Mouse (Mus musculus) kidney, embryonic 16.5 days (tissue): Measurements from ENCODE around the gene Dync1i1. TPM values are rescaled to one million over a fixed set of nuclear protein-coding genes. Genes with fewer than 3 reads are reported as not detected.

ENCODE experiments used
- ATAC-seq: fragments of 200-750 bp; cut with Nextera tagmentation; 2 replicates; pipeline ENCODE4 v1.8.0; 2017; ENCODE audit warnings: moderate TSS enrichment; ENCODE audit not compliant: low FRiP score, low TSS enrichment
- H3K27ac ChIP-seq: fragments of 300-500 bp; sonication (generic); 2 replicates; pipeline ENCODE4 v1.5.1; 2014; ENCODE audit warnings: low read length
- H3K27me3 ChIP-seq: fragments of 300-500 bp; sonication (generic); 2 replicates; pipeline ENCODE4 v1.6.1; 2014; ENCODE audit warnings: low read length, control low read depth, mixed read lengths; ENCODE audit not compliant: insufficient read depth
- H3K36me3 ChIP-seq: fragments of 300-500 bp; sonication (generic); 2 replicates; pipeline ENCODE4 v1.6.1; 2014; ENCODE audit warnings: low read length, control low read depth, mixed read lengths; ENCODE audit not compliant: insufficient read depth
- H3K4me1 ChIP-seq: fragments of 300-500 bp; sonication (generic); 2 replicates; pipeline ENCODE4 v1.6.1; 2014; ENCODE audit warnings: low read length, control low read depth, mixed read lengths; ENCODE audit not compliant: insufficient read depth
- H3K4me2 ChIP-seq: fragments of 300-500 bp; sonication (generic); replicated peaks from 2 replicates; pipeline ENCODE4 v1.6.1; 2014; ENCODE audit warnings: low read depth, low read length
- H3K4me3 ChIP-seq: fragments of 300-500 bp; sonication (generic); 2 replicates; pipeline ENCODE4 v1.5.1; 2014; ENCODE audit warnings: mild to moderate bottlenecking, low read length
- H3K9ac ChIP-seq: fragments of 300-500 bp; sonication (generic); replicated peaks from 2 replicates; pipeline ENCODE4 v1.6.1; 2014; ENCODE audit warnings: low read length
- H3K9me3 ChIP-seq: fragments of 300-500 bp; sonication (generic); 2 replicates; pipeline ENCODE4 v1.6.1; 2016; ENCODE audit warnings: low read length, control low read depth
- WGBS: fragments of 180-500 bp; shearing (Covaris S2); extraction: QIAGEN DNeasy Blood & Tissue Kit; methylation state at CpG from one replicate; pipeline ENCODE4 v1.1.7; 2014; 5-methylcytosine and 5-hydroxymethylcytosine counted together
- polyA plus RNA-seq: library from polyadenylated mRNA; unstranded; fragments of >200 nt; fragmentation: Nextera tagmentation; extraction: Ambion mirVana; gene quantifications from 2 replicates; pipeline ENCODE4 v1.2.1, GENCODE M21; 2015

Dync1i1 gene
- polyA plus RNA-seq, 1 experiment from 2014 or later, result 3.8 TPM

DNA sequence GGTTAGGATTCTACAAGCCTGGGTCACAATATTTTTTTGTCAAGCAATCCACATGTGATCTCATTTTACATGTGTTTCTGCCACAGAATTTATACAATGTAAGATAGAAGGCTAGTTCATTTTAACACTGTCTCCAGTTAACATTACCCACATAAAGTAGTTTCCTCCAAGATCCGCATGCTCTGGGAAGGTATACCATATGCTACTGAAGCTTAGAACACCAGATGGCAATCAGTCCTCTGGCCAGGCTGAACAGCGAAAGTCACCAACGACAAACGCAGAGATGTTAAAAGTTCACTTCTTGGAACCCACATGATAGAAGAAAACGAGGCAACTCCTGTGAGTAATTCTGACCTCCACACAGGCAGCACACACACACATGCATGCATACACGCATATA is 265.8 kb downstream of the Dync1i1 start:
- Histone ChIP-seq H3K27ac (no peak overlapping the region), H3K9ac (no peak overlapping the region), H3K27me3 (no peaks in the 10 kb centered on the region), H3K9me3 (no peaks in the 10 kb centered on the region), H3K4me2 (no peak overlapping the region), H3K4me1 (0 out of 2 replicates have a peak, but pooled peaks cover 4% of the 10 kb centered on the region), H3K4me3 (no peak overlapping the region), H3K36me3 (no peaks in the 10 kb centered on the region)
- WGBS, result 71% methylated on average over 6 of the region's 6 CpGs
- ATAC-seq, result no peak

DNA sequence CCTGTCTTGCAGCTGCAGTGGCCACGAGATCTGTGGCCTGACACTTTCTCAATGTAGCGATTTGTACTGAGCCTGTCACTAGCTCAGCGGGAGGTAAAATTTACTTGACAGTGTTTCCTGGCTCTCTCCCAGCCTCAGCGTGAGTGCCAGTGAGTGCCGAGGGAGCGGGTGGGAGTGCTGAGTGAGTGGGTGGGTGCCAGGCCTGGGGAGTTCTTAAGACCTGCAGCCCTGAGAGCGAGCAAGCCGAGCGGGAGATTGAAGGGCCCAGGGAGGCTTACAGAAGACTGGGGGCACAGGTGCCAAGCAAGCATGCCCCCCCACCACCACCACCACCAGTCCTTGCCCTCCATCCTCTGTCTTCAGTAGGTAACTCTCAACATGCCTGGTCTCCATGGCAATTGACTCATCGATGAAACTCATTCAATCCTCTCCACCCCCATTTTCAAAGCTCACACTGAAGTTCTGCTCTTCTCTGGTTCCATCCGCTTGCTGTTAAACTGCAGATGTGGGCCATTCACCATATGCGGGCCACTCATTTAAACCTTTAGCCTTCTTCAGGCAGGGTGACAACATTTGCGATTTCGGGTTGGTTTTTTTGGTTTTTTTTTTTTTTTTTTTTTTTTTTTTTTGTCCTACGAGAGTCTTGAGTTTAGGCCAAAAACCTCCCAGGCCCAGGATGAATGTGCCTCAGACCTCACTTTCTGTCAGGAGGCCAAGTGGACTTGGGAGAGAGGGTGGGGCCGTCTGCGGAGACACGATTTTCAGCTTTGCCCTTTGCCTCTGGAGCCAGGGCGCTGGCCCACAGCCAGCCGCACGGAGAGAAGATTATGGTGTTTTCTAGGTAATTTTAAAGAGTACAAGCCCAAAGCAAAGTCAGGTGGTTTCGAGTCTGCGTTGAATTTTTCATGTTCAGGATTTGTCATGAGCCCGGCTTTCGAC is 266.6 kb downstream of the Dync1i1 start:
- ATAC-seq, result peak; percentile 54; the same call in 1 of the 2 replicates
- no peak overlapping the region for H3K27ac ChIP-seq
- no peak overlapping the region for H3K9ac ChIP-seq
- H3K27me3 ChIP-seq, result no peaks in the 10 kb centered on the region
- no peaks in the 10 kb centered on the region for H3K9me3 ChIP-seq
- 0 out of 2 replicates have a peak, but pooled peaks cover 4% of the 10 kb centered on the region for H3K4me1 ChIP-seq
- H3K4me3 ChIP-seq, result peak overlapping the region; percentile 12; the same call in 1 of the 2 replicates
- WGBS, result 42% methylated on average over 25 of the region's 25 CpGs
- H3K4me2 ChIP-seq, result peak overlapping the region; percentile 27
- H3K36me3 ChIP-seq, result no peaks in the 10 kb centered on the region

DNA sequence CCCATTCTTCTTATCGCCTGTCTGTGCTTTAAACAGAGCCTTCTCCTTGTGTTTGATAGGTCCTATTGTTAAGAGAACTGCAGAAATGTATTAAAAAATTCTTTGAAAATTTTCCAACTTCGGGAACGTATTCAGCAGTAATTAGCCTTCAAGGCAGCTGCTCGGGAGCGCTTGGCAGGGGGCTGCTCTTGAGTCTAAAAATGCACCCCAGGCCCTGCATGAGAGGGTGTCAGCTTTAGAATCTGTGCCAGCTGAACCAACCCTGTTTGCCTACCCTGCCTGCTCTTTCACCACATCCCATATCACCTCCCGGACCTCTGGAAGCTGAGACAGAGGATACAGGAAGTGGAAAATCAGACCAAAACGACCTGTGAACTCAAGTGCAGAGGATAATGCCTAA is 267.6 kb downstream of the Dync1i1 start:
- Histone ChIP-seq H3K4me3 (no peak overlapping the region), H3K9me3 (no peaks in the 10 kb centered on the region), H3K4me2 (no peak overlapping the region), H3K36me3 (no peaks in the 10 kb centered on the region), H3K4me1 (0 out of 2 replicates have a peak, but pooled peaks cover 4% of the 10 kb centered on the region), H3K9ac (no peak overlapping the region), H3K27ac (no peak overlapping the region), H3K27me3 (no peaks in the 10 kb centered on the region)
- WGBS, result 48% methylated on average over 7 of the region's 7 CpGs
- ATAC-seq, result no peak

DNA sequence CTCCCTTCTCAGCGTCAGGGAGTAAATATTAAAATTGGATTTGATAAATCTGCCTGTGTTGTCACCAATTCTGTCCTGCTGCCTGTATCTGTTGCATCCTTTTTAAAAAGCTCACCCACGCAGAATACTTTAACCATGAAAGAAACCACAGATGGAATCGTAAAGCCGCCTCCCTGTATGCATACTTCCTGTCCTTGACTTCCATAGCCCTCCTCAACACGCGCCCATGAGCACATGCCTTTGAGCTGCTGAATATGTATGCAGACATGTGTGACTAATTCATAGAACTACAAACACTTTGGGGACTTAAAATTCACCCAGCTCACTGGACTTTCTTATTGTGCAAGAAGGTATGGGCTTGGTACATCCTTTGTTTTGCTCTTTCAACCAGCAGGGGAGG is 272.1 kb downstream of the Dync1i1 start:
- H3K27me3 ChIP-seq, result no peaks in the 10 kb centered on the region
- WGBS, result 57% methylated on average over 6 of the region's 6 CpGs

DNA sequence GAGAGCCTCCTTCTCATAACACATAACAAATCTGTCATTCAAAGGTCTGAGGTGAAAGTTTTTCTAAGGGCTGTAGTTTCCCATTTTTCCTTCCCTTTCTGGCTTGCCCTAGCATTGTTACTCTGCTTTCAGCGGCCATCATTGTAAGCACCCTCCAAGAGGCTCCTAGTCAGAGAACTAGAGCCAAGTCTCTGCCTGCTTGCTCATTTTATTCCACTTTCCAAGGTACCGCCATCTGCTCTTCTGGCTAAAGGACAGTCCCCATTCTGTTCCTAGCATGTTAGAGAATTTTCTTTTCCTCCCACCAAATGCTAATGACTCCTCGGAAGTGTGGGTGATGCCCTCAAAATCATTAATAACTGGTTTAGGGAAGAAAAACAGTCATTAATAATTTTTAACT is 276.6 kb downstream of the Dync1i1 start:
- no peak overlapping the region for H3K4me3 ChIP-seq
- no peak for ATAC-seq
- 82% methylated on average over 3 of the region's 3 CpGs for WGBS

More for the DNA sequence above, 272.1 kb downstream of the Dync1i1 start:
- Histone ChIP-seq H3K9me3 (no peaks in the 10 kb centered on the region), H3K4me2 (no peak overlapping the region), H3K36me3 (no peaks in the 10 kb centered on the region), H3K4me3 (no peak overlapping the region), H3K4me1 (no peaks in the 10 kb centered on the region), H3K9ac (no peak overlapping the region), H3K27ac (no peak overlapping the region)
- ATAC-seq, result no peak

DNA sequence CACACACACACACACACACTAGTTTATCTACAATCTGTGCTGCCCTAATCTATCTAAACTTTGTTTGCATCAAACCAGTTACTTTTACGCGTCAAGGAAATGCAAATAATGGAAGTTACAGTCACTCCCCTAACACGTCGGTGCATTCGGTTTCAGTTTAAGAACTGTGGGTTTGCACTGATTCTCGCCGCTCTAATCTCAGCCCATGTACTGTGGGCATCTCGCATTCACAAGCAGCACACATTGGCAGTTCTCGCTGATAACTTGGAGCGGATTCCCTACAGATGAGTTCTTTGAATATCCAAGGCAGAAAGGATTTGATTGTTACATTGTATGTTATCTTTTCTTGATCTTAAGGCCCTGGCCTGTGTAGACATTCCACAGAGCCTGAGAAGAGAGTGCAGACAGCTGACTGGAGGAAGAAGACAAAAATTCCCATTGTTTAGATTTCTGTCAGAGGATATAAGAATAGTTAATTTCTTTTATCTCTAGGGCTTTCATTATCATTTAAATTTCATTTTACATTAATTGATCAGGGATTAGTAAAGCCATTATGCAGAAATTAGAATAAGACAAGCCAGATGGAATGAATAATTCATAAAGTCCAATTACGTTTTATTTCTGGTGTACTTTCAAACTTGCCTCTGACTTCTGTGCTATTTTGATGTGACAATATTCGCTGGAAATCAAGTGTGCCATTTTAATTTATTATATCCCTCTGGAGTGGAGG is 279.5 kb downstream of the Dync1i1 start:
- Histone ChIP-seq H3K9ac (no peak overlapping the region), H3K9me3 (no peaks in the 10 kb centered on the region), H3K27me3 (no peaks in the 10 kb centered on the region), H3K4me3 (no peak overlapping the region), H3K36me3 (no peaks in the 10 kb centered on the region), H3K4me2 (no peak overlapping the region), H3K4me1 (peaks cover 3% of the 10 kb centered on the region; the same call in 1 of the 2 replicates), H3K27ac (no peak overlapping the region)
- ATAC-seq, result no peak
- 75% methylated on average over 12 of the region's 12 CpGs for WGBS

More for the DNA sequence above, 276.6 kb downstream of the Dync1i1 start:
- no peaks in the 10 kb centered on the region for H3K27me3 ChIP-seq
- no peak overlapping the region for H3K4me2 ChIP-seq
- H3K9ac ChIP-seq, result no peak overlapping the region
- H3K9me3 ChIP-seq, result no peaks in the 10 kb centered on the region
- H3K36me3 ChIP-seq, result no peaks in the 10 kb centered on the region
- H3K4me1 ChIP-seq, result peaks cover 3% of the 10 kb centered on the region; the same call in 1 of the 2 replicates
- H3K27ac ChIP-seq, result no peak overlapping the region

DNA sequence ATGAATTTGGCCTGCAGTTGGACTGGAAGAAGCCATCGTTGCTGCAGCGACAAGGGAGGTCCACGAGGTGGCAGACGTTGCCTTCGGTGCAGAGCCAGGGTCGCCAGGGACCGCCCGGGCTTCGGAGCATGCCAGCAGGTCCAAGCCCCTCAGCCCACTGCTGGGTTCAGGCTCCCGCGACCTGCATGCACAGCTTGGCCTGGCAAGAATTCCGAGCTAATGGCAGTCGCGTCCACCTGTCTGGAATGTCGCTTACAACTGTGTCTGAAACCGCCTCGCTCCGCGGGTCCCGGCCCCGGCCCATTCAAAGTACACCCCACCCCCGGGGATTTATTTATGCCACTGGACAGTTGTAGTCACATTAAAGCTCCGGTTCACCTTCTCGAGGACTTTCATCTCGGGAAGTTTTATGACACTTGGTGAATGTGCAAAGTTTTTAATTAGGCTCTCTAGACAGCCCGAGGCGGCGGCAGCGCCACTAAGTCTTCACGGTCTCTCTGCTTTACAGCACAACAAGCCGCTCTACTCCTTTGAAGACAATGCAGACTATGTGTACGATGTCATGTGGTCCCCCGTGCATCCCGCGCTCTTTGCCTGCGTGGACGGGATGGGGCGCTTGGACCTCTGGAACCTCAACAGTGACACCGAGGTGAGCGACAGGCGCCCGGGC is 280.5 kb downstream of the Dync1i1 start:
- no peak overlapping the region for H3K27ac ChIP-seq
- WGBS, result 2% methylated on average over 42 of the region's 42 CpGs
- no peaks in the 10 kb centered on the region for H3K27me3 ChIP-seq
- H3K4me3 ChIP-seq, result peak overlapping the region; percentile 60
- ATAC-seq, result peak; percentile 98
- peak overlapping the region; percentile 62 for H3K9ac ChIP-seq
- H3K4me1 ChIP-seq, result peaks cover 3% of the 10 kb centered on the region; the same call in 1 of the 2 replicates
- no peaks in the 10 kb centered on the region for H3K36me3 ChIP-seq
- peak overlapping the region; percentile 95 for H3K4me2 ChIP-seq
- no peaks in the 10 kb centered on the region for H3K9me3 ChIP-seq

DNA sequence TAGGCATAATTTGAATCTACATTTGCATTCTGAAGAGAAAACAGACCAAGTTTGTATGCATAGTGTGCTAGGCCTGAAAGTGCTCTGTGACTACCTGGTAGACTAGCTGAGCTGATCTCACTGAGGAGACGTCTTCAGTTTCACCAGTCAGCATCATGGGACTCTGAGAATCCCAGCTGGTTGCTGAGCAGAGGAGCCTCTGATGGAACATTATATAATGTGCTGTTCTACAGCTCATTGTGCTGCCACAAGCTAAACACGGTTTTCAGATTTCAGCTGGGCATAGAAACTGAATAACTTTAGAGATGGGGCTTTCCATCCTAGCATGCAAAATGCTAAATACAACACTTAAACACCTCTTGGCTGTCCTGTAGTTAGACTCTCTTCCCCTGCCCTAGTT is 285.9 kb downstream of the Dync1i1 start:
- no peaks in the 10 kb centered on the region for H3K27me3 ChIP-seq
- H3K36me3 ChIP-seq, result no peaks in the 10 kb centered on the region
- no peak overlapping the region for H3K4me2 ChIP-seq
- no peak overlapping the region for H3K9ac ChIP-seq
- no peak overlapping the region for H3K4me3 ChIP-seq
- 79% methylated on average over 2 of the region's 2 CpGs for WGBS
- no peaks in the 10 kb centered on the region for H3K4me1 ChIP-seq
- H3K9me3 ChIP-seq, result no peaks in the 10 kb centered on the region
- no peak overlapping the region for H3K27ac ChIP-seq
- ATAC-seq, result no peak

DNA sequence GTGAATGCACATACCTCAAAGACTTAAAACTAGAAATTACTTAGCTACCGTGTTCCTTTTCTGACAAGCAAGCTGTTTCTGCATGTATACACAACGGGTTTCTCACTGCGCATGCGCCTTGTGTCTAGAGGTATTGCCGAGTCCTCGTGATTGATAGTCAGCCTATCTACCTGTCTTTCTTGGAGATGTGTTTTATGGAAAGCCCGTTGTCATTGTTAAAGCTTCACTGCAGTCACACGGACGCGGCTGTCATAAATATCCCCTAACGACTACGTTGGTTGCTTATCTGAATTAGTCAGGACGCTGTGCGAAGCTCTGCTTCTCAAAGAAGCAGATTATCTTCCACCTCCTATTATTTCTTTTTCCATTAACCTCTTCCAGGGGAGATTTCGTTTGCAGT is 290.2 kb downstream of the Dync1i1 start:
- H3K9me3 ChIP-seq, result no peaks in the 10 kb centered on the region
- no peaks in the 10 kb centered on the region for H3K27me3 ChIP-seq
- H3K4me2 ChIP-seq, result no peak overlapping the region; the same call in 1 of the 2 replicates
- no peaks in the 10 kb centered on the region for H3K36me3 ChIP-seq
- no peak overlapping the region for H3K9ac ChIP-seq
- H3K4me1 ChIP-seq, result no peaks in the 10 kb centered on the region
- no peak overlapping the region for H3K27ac ChIP-seq
- WGBS, result 46% methylated on average over 15 of the region's 15 CpGs
- no peak for ATAC-seq
- H3K4me3 ChIP-seq, result no peak overlapping the region
